ENCODE assay signal across 34 mouse cellular contexts in the genomic region with DNA sequence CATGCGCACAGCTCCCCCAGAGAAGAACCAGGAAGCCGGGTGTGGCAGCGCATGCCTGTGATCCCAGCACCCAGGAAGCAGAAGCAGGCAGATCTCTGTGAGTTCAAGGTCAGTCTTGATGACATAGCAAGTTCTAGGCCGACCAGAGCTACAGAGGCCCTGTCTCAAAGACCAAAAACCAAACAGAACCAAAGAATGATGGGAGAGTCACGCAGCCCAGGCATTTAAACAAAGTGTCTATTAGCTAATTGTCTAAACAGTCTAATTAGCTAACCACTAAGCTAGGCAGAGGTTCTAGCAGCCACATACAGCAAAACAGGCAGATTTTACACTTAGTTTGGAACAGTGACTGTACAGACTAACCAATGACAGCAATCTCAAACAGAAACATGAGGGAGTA.
"Had no signal": no experiment of that assay in that cellular context is flagged by ENCODE, and none has a peak within 500 bp of the region (broad histone marks: within the 10 kb centered on the region; RNA-seq: fewer than 3 reads in every experiment).

No protein-coding gene starts in this region.

- H3K27ac ChIP-seq: heart, embryonic 13.5 days; heart, embryonic 15.5 days; hindbrain, embryonic 10.5 days; hindbrain, embryonic 12.5 days; hindbrain, embryonic 13.5 days; hindbrain, embryonic 14.5 days; hindbrain, embryonic 15.5 days; hindbrain, postnatal 0 days; intestine, embryonic 15.5 days; kidney, embryonic 15.5 days; kidney, postnatal 0 days; layer of hippocampus, adult 2 months; left cerebral cortex, adult 2 months had no signal

- H3K4me3 ChIP-seq: heart, embryonic 12.5 days; heart, embryonic 13.5 days; heart, embryonic 15.5 days; hindbrain, embryonic 10.5 days; hindbrain, embryonic 12.5 days; hindbrain, embryonic 13.5 days; hindbrain, embryonic 15.5 days; intestine, embryonic 15.5 days; kidney, embryonic 15.5 days; layer of hippocampus, adult 2 months; left cerebral cortex, adult 2 months had no signal

- DNase-seq: heart, postnatal 10 days; heart, postnatal 14 days; heart, postnatal 36 days; heart, postnatal 4 days; kidney, adult 11 months; kidney, adult 18-20 months; kidney, adult 2 months; kidney, adult 8-10 months; kidney, adult 9 months; kidney, postnatal 10 days; kidney, postnatal 14 days; kidney, postnatal 25 days; kidney, postnatal 36 days; kidney, postnatal 4 days; layer of hippocampus, adult 9-11 months; layer of hippocampus, postnatal 36 days had no signal

- H3K9ac ChIP-seq: heart, embryonic 12.5 days; heart, embryonic 13.5 days; heart, embryonic 15.5 days; hindbrain, embryonic 12.5 days; hindbrain, embryonic 13.5 days; hindbrain, embryonic 14.5 days; hindbrain, embryonic 15.5 days; intestine, embryonic 15.5 days; kidney, embryonic 15.5 days had no signal

- H3K4me1 ChIP-seq: heart, embryonic 12.5 days; heart, embryonic 13.5 days; heart, embryonic 15.5 days; hindbrain, embryonic 12.5 days; hindbrain, embryonic 13.5 days; hindbrain, embryonic 15.5 days; intestine, embryonic 15.5 days; kidney, embryonic 15.5 days had no signal

- H3K27me3 ChIP-seq: heart, embryonic 12.5 days; heart, embryonic 13.5 days; heart, embryonic 15.5 days; hindbrain, embryonic 15.5 days; intestine, embryonic 15.5 days had no signal

- ATAC-seq: hindbrain, embryonic 16.5 days; hindbrain, postnatal 0 days; inflammation-experienced regulatory T-cells, adult 6 months; intestine, embryonic 15.5 days; intestine, embryonic 16.5 days; intestine, postnatal 0 days had no signal

- H3K36me3 ChIP-seq: heart, embryonic 12.5 days; heart, embryonic 13.5 days; heart, embryonic 15.5 days; hindbrain, embryonic 10.5 days; hindbrain, embryonic 12.5 days; hindbrain, embryonic 13.5 days; hindbrain, embryonic 15.5 days; intestine, embryonic 15.5 days; kidney, embryonic 15.5 days had no signal

- H3K4me2 ChIP-seq: heart, embryonic 12.5 days; heart, embryonic 13.5 days; heart, embryonic 15.5 days; hindbrain, embryonic 12.5 days; hindbrain, embryonic 13.5 days; hindbrain, embryonic 14.5 days; hindbrain, embryonic 15.5 days; intestine, embryonic 15.5 days; kidney, embryonic 15.5 days had no signal

- H3K9me3 ChIP-seq: heart, embryonic 12.5 days; heart, embryonic 13.5 days; heart, embryonic 15.5 days; hindbrain, embryonic 10.5 days; hindbrain, embryonic 12.5 days; hindbrain, embryonic 13.5 days; hindbrain, embryonic 15.5 days; intestine, embryonic 15.5 days; kidney, embryonic 15.5 days had no signal
